Mouse (Mus musculus) heart, adult 8-10 months (tissue): ENCODE measurements at regions not wholly inside any gene's neighbourhood (a gene's known extent, or its start where the extent isn't known, plus 50 kb on each side); places are given as distances from the start of the nearest gene placed in this dataset.

Experiments used
- DNase-seq: peaks from one replicate; pipeline ENCODE4 v3.0.0; 2022; ENCODE audit warnings: low spot score

DNA sequence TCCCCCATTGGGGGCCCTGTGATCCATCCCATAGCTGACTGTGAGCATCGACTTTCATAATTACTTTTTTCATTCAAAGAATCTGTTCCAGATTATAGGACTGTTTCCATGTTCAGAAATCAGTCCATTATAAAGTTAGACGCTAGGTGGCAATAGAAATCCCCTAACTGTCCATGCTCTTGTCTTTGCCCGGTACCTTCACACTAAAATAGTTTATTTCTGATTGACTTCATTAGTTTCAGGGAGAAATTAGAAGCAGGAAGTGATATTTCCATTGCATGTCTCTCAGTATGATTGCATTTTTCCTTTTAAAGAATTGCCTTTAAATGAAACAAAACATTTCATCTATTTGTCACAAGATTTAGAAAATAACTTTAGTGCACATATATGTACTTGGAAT is 131.7 kb downstream of the Fbxo8 start:
- DNase-seq = no peak

DNA sequence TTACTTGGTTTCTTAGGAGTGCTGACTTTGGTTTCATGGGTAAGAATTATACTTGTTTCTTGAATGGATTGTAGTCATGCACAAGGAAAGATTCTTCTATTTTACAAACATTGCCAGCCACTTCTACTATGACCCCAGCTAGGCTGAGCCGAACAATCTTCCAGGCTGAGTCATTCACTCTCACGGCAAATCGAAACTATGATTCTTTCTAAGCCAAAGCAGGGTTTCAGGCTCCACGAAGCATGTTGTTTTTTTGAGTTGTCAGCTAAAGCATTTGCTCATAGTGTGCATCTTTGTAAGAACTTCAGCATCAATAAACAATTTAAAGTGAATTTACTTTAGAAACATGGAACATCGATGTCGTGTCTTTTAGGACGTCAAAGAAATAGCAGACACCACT is 133.5 kb downstream of the Fbxo8 start:
- no peak for DNase-seq

DNA sequence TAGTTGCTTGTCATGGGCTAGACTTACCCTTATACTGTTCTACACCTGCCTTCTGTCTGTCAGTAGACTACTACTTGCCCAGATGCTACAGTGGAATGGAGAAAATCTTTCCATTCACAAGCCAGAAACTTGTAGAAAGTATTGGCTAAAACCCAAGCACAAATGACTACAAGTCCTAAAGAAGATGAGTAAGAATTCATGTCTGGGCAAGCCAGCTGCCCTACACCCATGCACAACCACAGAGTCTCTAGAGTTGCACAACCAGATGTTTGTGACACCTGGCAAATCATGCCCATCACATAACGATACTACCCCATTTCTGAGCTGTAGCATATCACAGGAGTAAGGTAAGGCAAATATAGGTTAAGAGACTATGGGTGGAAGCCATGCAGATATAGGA is 144.5 kb downstream of the Fbxo8 start:
- DNase-seq = no peak

DNA sequence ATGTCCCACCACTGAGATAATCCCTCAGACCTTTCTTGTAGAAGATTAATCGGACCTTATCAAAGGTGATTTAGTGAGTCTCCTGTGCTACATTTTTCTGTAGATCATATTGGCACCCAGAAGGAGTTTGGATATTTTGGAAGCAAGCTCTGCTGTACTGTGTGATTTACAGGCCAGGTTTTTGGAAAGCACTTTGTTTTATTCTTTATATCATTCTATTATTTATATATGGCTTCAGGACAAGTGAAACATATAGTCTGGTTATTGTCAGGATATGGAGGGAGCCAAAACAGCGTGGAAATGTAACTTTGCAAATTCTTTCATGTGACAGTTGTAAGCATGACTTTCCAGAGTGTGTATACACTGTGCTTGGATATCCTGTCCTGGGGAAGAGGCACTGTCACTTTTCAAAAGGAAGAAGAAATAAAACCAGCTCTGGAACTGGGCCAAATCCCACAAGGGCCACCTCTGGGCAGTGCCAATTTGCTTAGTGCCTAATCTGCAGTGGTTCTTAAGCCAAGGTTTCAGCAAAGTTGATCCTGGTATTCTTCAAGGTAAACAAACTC is 149.8 kb downstream of the Fbxo8 start:
- no peak for DNase-seq

DNA sequence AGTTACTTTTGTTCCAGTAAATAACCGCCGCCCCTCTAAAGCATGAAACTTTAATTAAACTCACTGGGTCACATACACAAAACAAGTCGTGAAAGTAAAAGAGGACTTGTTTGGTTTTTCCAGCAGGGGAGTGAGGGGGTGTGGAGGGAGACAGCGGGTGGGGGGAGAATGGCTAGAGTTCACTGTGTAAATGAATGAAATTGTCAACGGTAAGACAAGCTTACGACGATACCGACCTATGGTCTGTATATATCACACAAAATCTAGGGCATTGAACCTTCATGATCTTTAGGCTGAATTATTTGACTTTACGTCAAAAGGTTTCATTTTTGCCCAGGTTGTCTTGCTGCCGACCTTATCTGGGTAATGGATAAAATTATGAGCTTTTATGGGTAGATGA is 155.5 kb downstream of the Fbxo8 start:
- no peak for DNase-seq

DNA sequence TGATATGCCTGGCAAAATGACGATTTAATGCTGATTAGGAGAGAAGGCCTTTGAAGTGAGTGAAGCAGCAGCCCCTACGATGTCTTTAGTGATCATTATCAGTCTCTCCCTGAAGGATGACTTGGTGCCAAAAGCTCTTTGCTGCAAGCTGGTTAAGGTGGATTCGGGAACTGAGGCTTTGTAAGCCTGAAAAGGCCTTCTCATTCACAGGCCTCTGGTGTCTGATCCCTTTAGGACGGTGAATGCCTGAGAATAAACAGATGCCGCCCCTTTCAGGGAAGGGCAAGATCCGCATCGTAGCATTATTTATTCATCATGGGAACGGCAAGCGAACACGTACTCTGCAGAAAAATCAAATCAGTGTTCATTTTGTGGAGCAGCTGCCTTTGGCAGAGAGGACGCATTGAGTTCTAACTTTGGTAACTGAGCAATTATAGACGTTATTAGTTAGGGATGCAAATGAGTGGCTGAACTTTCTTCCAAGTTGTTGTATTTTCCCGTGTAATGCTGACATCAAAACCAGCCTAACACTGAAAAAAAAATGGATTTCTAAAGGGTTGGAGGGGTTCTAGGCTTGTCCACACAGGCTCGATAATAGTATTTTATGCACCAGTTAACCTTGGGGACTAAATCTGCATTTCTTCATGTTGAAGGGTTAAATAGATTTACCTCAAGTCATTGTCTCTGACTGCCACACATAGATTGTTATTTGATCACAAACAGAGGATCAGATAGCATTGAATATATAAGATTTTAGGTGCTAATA is 156.2 kb downstream of the Fbxo8 start:
- no peak for DNase-seq

DNA sequence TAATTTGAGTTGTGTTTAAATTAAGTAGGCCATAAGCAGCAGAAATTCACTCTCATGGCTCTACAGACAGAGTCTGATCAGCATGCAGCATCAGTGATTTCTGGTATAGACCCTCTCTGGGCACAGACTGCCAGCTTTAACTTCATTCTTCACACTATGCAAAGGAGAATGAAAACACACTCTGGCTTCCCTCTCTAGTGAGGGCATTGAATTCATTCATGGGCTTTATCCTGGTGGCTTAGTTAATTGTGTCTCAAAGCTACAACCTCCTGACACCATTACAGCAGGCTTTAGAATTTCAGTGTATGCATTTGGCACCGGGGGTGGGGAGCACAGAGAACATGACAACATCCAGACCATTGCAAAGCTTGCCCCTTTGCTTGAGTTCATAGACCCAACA is 169.1 kb downstream of the Fbxo8 start:
- DNase-seq = no peak

DNA sequence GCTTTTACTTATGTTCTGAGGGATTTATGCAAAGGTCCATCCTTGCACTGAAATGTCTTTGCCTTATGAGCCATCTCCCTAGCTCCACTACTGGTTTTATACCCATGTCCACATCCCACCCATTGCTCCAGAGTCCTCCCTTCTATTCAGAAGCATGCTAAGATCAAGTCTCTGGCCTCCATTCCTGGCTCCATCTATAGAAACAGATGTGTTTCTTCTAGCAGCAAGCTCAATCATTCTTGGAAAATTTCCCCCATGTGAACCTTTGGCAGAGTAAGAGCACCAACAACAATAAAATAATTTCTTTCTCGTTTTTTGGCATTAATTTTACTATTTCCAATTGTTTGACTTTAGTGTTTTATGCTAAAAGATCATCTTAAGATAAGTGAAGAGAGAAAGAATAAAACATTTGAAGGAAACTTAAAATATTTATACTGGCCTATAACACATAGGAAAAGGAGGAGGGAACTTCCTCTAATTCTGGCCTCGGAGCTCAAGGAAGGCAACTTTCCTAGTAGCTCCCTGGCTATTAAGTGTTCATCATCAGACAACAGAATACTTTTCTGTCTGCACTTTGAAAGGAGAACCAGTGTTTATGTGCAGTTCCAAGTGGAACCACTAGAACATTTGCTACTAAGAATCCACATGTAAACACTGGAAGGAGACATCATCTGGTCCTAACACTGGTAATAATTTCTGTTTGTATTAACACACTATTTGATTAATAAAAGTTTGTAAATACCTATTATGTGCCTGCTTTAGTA is 171.8 kb downstream of the Fbxo8 start:
- no peak for DNase-seq

DNA sequence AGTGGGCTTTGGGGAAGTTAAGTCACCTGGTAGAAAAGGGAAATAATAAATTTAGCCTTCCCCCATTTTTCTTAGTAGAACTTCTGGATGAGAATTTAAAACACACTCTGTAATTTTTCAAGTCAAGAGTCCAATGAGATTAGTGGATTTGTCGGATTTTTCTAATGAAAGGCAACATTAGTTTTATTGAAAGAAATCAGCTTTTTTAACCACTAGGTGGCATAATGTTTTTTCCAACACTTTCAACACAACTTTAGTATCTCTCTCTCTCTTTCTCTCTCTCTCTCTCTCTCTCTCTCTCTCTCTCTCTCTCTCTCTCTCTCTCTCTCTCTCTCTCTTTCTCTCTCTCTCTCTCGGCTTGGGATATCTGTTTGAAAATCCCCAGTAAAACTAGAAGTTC is 173.7 kb downstream of the Fbxo8 start:
- no peak for DNase-seq

DNA sequence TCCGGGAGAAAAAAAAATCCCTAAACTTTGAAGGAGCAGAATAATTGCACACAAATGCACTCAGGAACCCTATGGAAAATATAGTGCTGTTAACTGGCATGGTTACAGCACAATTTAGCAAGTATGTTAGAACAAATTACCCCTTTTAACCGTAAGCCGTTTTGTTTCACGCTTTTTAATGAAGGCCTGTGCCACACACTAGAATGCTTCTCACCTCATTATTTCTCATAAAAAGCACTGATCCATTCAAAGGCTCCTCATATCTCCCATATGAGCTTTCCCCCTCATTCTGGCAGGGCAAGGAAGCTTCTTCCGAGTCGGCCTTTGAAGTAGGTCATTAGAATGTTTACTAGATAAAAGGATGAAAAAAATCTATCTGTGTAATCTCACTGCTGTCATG is 182.4 kb downstream of the Fbxo8 start:
- DNase-seq = no peak

DNA sequence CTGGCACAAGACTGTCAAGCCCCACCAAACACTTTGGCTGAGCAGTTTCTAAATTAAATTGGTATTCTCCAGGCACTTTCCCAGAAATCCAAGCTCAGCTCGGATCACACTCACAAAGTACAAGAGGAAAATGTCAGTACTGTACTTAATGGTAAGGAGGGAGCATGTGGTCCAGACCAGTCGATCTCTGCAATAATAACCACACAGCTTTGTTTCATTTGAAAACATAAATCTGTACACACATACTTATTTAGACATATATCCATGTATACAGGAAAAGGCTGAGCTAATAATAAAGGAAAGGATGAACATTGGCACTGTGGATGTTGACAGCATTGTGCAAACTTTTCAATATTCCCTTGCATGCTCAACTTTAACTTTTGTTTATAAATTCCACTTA is 184.1 kb downstream of the Fbxo8 start:
- no peak for DNase-seq

DNA sequence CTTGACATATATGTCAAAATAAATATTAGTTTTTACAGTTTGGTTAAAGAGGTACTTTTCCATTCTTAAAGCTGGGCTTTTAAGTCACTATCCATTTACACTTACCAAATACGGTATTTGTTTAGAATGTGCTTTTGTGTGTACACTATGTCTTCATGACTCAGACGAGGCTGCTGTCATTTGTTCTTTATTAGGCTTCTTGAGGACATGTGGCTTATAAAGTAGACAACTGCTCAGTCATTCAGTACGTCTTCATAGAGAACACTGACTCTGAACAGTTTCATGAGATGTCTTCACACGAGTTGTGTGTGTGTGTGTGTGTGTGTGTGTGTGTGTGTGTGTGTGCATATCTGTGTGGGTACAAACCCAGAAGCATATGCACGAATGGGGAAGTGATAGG is 216.1 kb downstream of the Fbxo8 start:
- DNase-seq = no peak

DNA sequence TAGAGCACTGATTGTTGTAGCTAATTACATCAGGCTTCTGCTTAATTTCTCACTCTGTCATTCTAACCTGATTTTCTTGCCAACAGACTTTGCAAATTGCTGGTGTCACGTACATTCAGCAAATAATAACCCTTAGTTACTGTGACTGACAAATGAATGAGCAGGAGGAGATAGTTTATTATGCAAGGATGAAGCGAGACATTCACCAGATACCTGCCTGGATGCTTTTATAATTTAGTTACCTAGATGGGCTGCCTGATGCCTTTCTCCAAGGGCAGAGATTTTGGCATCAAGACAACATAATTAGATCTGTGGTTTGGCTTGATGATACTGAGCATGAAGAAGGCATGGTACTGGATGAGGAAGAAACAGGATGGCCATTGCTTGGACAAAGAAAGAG is 233.6 kb downstream of the Fbxo8 start:
- DNase-seq = no peak

DNA sequence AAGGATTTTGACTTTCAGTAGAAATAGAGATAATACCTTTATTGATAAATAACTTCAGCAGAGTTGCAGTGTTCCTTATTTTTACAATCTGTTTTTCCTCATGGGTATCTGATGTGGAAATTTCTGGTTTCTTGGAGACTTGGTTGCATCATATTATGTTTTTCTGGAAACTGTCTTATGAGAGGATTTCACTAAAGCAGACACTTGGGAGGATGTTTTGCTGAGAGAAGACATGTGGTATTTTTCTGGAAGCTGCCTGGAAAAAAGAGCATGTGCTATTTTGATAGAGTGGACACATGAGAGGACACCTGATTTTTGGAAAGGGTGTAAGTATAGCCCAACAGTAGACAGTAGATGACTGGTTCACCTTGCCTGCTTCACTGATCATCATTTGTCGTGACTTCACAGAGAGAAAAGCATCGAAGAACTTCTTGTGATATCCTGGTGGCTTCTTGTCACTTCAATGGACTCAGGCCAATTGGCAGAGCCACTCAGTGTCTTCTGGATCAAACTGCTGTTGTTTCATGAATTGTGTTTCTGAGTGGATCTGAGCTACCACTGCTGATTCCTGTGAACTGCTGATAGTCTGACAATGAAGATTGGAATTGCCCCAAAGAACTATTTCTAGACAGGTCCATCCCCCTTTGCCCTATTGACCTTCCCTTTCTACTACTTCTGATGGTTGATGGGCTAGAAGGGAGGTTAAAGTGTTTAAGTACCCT is 238.8 kb downstream of the Fbxo8 start:
- no peak for DNase-seq

DNA sequence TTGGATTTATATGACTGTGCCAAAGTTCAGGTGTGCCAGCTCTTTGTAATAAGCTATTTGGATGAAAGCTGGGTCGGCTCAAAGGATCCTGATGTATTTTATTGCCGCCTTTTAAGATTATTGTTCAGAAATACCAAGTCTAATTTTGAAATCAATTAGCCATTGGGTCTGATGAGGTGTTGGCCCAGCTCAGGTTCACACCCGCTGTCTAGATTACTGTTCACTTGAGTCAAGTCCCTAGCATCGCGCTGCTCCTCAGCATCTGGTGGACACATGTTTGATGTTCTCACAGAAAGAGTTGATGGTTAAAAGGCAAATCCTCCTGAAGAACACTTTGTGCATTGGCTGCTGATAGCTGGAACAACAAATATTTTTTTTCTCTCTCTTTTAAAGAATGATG is 281.8 kb downstream of the Fbxo8 start:
- DNase-seq = no peak

DNA sequence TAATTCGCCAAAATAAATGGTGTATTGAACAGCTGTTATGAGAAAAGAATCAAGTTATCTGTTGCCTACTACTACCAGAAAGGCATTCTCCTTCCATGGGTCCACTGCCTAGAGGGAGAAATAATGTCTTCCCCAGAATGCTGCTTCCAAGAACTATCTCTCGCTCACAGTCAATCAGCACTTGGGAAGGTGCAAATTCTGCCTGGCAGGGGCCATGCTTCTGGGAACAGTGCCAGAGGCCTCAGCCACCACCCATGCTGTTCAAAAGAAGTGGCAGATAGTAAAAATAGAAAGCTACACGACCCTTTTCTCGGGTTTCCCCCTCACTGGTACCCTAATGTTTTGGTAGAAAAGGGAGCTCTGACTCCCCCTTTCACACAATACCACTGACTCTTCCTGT is 282.2 kb downstream of the Fbxo8 start:
- DNase-seq = no peak

DNA sequence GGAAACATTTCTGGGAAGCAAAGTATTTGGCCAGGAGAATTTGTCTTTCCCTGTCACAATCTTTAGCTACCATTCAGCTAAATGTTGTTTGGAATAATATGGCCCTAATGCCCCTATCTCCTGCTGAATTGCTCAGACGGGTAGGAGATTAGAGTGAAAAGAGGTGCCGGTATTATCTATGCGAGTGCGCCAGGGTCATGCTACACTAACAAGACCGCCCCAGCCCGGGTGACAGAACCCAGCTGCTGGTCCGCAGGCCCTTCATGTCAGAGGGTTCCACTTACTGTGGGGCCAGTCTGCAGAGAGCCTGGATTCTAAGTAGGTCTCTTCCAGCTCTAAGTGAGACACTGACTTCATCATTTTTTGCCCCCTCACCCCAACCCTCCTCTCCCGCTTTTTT is 332.6 kb downstream of the Fbxo8 start:
- no peak for DNase-seq

DNA sequence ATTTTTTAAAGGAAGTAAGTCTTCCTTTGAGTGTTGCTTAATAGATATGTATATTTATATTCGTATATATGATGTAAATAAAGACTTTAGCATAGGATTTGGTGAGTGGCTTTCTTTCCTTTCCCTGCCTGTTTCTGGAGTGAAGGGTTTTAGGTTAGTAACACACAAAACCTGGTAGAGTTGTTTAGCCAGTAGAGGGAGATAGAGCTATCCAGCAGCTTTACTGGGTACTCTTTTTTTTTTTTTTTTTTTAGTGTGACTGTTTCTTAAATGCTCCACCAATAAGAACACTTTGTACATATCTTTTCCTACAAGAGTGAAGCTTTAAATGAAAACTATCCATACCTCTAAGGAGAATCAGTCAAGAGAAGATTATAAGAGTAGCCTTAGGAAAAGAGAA is 333.3 kb downstream of the Fbxo8 start:
- DNase-seq = peak; percentile 46

DNA sequence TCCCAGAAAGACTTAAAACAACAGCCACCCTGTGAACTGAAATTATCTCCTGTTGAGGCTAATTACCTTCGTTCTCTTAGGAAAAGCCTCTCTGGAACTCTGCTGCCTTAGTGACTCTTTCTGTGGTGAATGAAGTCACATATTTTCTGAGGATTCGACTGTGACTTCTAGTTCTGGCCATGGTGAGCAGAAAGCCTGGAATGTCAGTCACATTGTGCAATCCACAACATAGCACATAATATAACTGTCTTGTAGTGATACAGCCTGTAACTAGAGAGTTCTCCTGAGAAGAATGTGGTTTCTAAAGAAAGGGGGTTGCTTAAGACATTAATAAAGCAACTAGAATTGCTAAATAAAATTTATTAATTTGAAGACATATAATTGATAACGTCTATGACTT is 342.7 kb downstream of the Fbxo8 start:
- DNase-seq = no peak

DNA sequence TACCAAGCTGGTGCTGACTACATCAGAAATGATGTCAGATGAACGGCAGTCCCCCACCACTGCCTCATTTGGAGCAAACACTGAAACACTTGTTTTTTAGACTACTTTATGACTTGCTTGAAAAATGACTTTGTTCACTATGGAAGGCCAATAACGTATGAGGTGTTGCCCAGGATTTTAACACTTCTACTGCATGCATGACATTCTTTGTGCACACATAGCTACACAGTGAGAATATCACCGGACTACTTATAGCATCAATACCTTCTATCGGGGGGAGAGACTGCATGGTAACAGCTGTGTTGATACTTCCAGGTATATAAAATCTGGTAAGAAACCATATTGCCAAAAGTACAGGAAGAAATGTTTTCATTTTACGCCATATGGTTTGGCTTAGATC is 364.5 kb downstream of the Fbxo8 start:
- DNase-seq = no peak

DNA sequence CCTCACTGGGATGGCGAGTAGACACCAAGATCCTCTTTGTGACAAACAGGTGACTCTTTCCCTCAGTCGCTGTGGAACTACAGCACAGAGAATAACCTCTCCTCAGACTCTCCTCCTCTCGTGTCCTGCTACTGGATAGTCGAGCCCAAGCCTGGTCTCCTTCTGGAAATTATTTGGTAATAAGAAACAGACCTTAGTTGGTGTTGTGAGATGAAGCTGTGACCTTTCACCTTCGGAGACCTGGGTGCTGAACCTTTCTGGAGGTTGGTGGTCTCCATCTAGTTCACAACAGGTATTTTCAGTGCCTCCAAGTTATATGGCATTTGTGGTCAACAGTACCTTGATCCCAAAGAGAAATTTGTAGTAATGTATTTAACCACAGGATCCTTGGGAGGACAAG is 365.1 kb downstream of the Fbxo8 start:
- no peak for DNase-seq

DNA sequence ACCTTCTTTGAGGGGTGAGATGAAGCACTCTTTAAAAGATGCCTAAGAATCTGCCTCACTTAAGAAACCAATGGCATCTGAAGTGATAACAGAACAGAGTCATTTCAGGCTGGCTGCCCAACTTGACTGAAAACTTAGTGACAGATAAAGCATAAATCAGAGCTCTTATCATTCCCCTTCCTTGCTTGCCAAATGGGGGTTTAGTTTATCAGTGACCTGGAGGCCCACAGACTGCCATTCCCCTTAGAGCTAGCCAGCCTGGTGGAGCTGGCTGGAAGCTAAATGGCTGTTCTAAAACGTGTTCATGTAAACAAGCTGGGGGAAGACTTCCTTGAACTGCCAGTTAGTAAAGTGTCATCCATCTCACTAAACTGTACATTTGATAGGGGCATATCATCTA is 373.8 kb downstream of the Fbxo8 start:
- DNase-seq = no peak

DNA sequence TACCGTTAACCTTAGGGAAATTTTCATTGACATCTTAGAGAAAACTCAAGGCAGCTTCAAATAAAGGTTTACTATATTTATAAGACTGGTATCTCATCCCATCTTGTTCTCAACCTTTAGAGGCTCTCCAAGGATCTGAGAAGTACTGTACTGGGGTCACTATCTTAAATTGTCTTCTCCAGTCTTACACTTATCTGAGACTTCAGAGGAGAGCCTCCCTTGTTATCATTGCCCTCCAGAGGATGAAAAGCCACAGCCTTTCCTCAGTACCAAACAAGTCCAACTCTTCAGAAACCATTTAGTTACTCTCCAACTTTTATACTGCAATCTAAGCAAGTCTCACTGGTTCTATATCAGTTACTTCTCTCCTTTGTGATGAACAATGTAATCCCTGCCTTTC is 376.3 kb downstream of the Fbxo8 start:
- DNase-seq = no peak
